Mouse (Mus musculus): ENCODE results near the gene Atoh7.

The Atoh7 gene

GRCm38 (mm10) chr10:63092616-63093550 lies 6.6 kb upstream of the Atoh7 start:
- in situ Hi-C loops (cut with MboI; ENCODE audit: low pct_unique_long_range_greater_than_20kb in 1 of 2, low sequenced_read_pairs in 2 of 2, unreplicated experiment in 1 of 2): no loop called here

- in situ Hi-C loops (cut with MboI; ENCODE audit: low pct_unique_long_range_greater_than_20kb in 1 of 2, low sequenced_read_pairs in 2 of 2, unreplicated experiment in 1 of 2): no loop called here
Observed at GRCm38 (mm10) chr10:63096757-63097156, 2.7 kb upstream of the Atoh7 start.

GRCm38 (mm10) chr10:63098191-63098590 lies 1.3 kb upstream of the Atoh7 start:
- in situ Hi-C loops (cut with MboI; ENCODE audit: low pct_unique_long_range_greater_than_20kb in 1 of 2, low sequenced_read_pairs in 2 of 2, unreplicated experiment in 1 of 2): no loop called here

GRCm38 (mm10) chr10:63099941-63100562 lies 601 bp downstream of the Atoh7 start:
- in situ Hi-C loops (cut with MboI; ENCODE audit: low pct_unique_long_range_greater_than_20kb in 1 of 2, low sequenced_read_pairs in 2 of 2, unreplicated experiment in 1 of 2): no loop called here

GRCm38 (mm10) chr10:63100657-63101056 lies 1.2 kb downstream of the Atoh7 start:
- in situ Hi-C loops (cut with MboI; ENCODE audit: low pct_unique_long_range_greater_than_20kb in 1 of 2, low sequenced_read_pairs in 2 of 2, unreplicated experiment in 1 of 2): no loop called here

- in situ Hi-C loops (cut with MboI; ENCODE audit: low pct_unique_long_range_greater_than_20kb in 1 of 2, low sequenced_read_pairs in 2 of 2, unreplicated experiment in 1 of 2): no loop called here
Observed at GRCm38 (mm10) chr10:63113027-63113604, 13.7 kb downstream of the Atoh7 start.

GRCm38 (mm10) chr10:63113716-63114360 lies 14.4 kb downstream of the Atoh7 start:
- in situ Hi-C loops (cut with MboI; ENCODE audit: low pct_unique_long_range_greater_than_20kb in 1 of 2, low sequenced_read_pairs in 2 of 2, unreplicated experiment in 1 of 2): no loop called here

GRCm38 (mm10) chr10:63115881-63116280 lies 16.4 kb downstream of the Atoh7 start:
- in situ Hi-C loops (cut with MboI; ENCODE audit: low pct_unique_long_range_greater_than_20kb in 1 of 2, low sequenced_read_pairs in 2 of 2, unreplicated experiment in 1 of 2): no loop called here

GRCm38 (mm10) chr10:63116376-63116775 lies 16.9 kb downstream of the Atoh7 start:
- in situ Hi-C loops (cut with MboI; ENCODE audit: low pct_unique_long_range_greater_than_20kb in 1 of 2, low sequenced_read_pairs in 2 of 2, unreplicated experiment in 1 of 2): no loop called here

- in situ Hi-C loops (cut with MboI; ENCODE audit: low pct_unique_long_range_greater_than_20kb in 1 of 2, low sequenced_read_pairs in 2 of 2, unreplicated experiment in 1 of 2): no loop called here
Observed at GRCm38 (mm10) chr10:63117583-63117982, 18.1 kb downstream of the Atoh7 start.

GRCm38 (mm10) chr10:63119916-63120315 lies 20.5 kb downstream of the Atoh7 start:
- in situ Hi-C loops (cut with MboI; ENCODE audit: low pct_unique_long_range_greater_than_20kb in 1 of 2, low sequenced_read_pairs in 2 of 2, unreplicated experiment in 1 of 2): no loop called here

- in situ Hi-C loops (cut with MboI; ENCODE audit: low pct_unique_long_range_greater_than_20kb in 1 of 2, low sequenced_read_pairs in 2 of 2, unreplicated experiment in 1 of 2): no loop called here
Observed at GRCm38 (mm10) chr10:63121961-63122360, 22.5 kb downstream of the Atoh7 start.

GRCm38 (mm10) chr10:63122516-63122915 lies 23.1 kb downstream of the Atoh7 start:
- in situ Hi-C loops (cut with MboI; ENCODE audit: low pct_unique_long_range_greater_than_20kb in 1 of 2, low sequenced_read_pairs in 2 of 2, unreplicated experiment in 1 of 2): no loop called here

- in situ Hi-C loops (cut with MboI; ENCODE audit: low pct_unique_long_range_greater_than_20kb in 1 of 2, low sequenced_read_pairs in 2 of 2, unreplicated experiment in 1 of 2): no loop called here
Observed at GRCm38 (mm10) chr10:63123141-63123540, 23.7 kb downstream of the Atoh7 start.

- in situ Hi-C loops (cut with MboI; ENCODE audit: low pct_unique_long_range_greater_than_20kb in 1 of 2, low sequenced_read_pairs in 2 of 2, unreplicated experiment in 1 of 2): no loop called here
Observed at GRCm38 (mm10) chr10:63124016-63124415, 24.6 kb downstream of the Atoh7 start.

GRCm38 (mm10) chr10:63125343-63125742 lies 25.9 kb downstream of the Atoh7 start:
- in situ Hi-C loops (cut with MboI; ENCODE audit: low pct_unique_long_range_greater_than_20kb in 1 of 2, low sequenced_read_pairs in 2 of 2, unreplicated experiment in 1 of 2): no loop called here

GRCm38 (mm10) chr10:63126116-63126515 lies 26.7 kb downstream of the Atoh7 start:
- in situ Hi-C loops (cut with MboI; ENCODE audit: low pct_unique_long_range_greater_than_20kb in 1 of 2, low sequenced_read_pairs in 2 of 2, unreplicated experiment in 1 of 2): no loop called here

GRCm38 (mm10) chr10:63127156-63127555 lies 27.7 kb downstream of the Atoh7 start:
- in situ Hi-C loops (cut with MboI; ENCODE audit: low pct_unique_long_range_greater_than_20kb in 1 of 2, low sequenced_read_pairs in 2 of 2, unreplicated experiment in 1 of 2): no loop called here

GRCm38 (mm10) chr10:63128256-63128655 lies 28.8 kb downstream of the Atoh7 start:
- in situ Hi-C loops (cut with MboI; ENCODE audit: low pct_unique_long_range_greater_than_20kb in 1 of 2, low sequenced_read_pairs in 2 of 2, unreplicated experiment in 1 of 2): no loop called here
